Mouse (Mus musculus): ENCODE results near the gene Olfr730. TPM values are rescaled to one million over a fixed set of nuclear protein-coding genes. Genes with fewer than 3 reads are reported as not detected.

The Olfr730 gene
- total RNA-seq (2021) = not detected
- long read RNA-seq, experiment 1 = 0 reads
- long read RNA-seq, experiment 2 = 0 reads

GRCm38 (mm10) chr14:50188098-50188497 is at the start of gene Olfr730:
TSS of gene Olfr730 (minus strand) at chr14:50188198.
- intact Hi-C loops (cut with DNase I) = no loop called here
- no peak for DNase-seq (ENCODE audit: low spot score in 2 of 2)

DNA sequence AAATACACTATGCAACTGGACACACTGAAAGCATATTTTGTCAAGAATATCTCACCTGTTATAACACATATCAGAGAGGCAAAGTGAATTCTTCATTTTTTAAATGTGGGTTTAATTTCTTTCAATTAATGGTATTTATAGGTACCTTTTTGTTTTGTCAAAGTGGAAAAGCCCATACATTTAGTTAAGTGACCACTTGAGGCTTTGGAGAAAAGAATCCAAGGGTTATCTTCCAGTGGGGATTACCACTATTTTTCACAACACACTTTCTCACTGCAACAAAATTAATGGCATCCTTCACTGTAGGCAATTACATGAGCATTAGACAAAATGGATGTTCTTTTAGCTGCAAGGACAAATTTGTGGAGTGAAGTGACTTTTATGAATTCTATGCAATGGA is 35.2 kb downstream of the Olfr730 start, which contains the start of gene Olfr729:
TSS of gene Olfr729 (minus strand) at position 101 of the 400 bp plus-strand sequence.
- no peak for DNase-seq (ENCODE audit: low spot score in 2 of 2)
- intact Hi-C loops (cut with DNase I) = no loop called here

GRCm38 (mm10) chr14:50142580-50142979 is 45.4 kb downstream of the Olfr730 start, which contains the start of gene Olfr728:
TSS of gene Olfr728 (minus strand) at chr14:50142680.
- DNase-seq (ENCODE audit: low spot score in 2 of 2) = no peak
- intact Hi-C loops (cut with DNase I) = no loop called here

Other genes starting within 250 kb of the Olfr730 start
- not detected for gene Olfr724, start 224.9 kb downstream of the Olfr730 start, total RNA-seq (2021)
- gene Olfr725, start 147.8 kb downstream of the Olfr730 start, total RNA-seq (2021) = not detected
- gene Olfr726, start 97.2 kb downstream of the Olfr730 start, total RNA-seq (2021) = not detected
- not detected for gene Olfr727, start 65.0 kb downstream of the Olfr730 start, total RNA-seq (2021)
- not detected for gene Olfr728, start 45.5 kb downstream of the Olfr730 start, total RNA-seq (2021)
- gene Olfr729, start 35.3 kb downstream of the Olfr730 start, total RNA-seq (2021) = not detected
- not detected for gene Olfr731, start 53.7 kb upstream of the Olfr730 start, total RNA-seq (2021)
- not detected for gene Olfr732, start 96.0 kb upstream of the Olfr730 start, total RNA-seq (2021)
- not detected for gene Olfr733, start 113.3 kb upstream of the Olfr730 start, total RNA-seq (2021)
- not detected for gene Olfr734, start 138.6 kb upstream of the Olfr730 start, total RNA-seq (2021)
- not detected for gene Olfr735, start 160.7 kb upstream of the Olfr730 start, total RNA-seq (2021)
- not detected for gene Tlr11, start 169.7 kb upstream of the Olfr730 start, total RNA-seq (2021)
- gene Olfr736, start 193.0 kb upstream of the Olfr730 start, total RNA-seq (2021) = not detected
- not detected for gene Olfr738, start 219.4 kb upstream of the Olfr730 start, total RNA-seq (2021)
- gene Olfr739, start 230.4 kb upstream of the Olfr730 start, total RNA-seq (2021) = not detected

Data from left cerebral cortex, postnatal 14 days (tissue).